Mouse (Mus musculus): ENCODE measurements around the gene Lyz2.

DNA sequence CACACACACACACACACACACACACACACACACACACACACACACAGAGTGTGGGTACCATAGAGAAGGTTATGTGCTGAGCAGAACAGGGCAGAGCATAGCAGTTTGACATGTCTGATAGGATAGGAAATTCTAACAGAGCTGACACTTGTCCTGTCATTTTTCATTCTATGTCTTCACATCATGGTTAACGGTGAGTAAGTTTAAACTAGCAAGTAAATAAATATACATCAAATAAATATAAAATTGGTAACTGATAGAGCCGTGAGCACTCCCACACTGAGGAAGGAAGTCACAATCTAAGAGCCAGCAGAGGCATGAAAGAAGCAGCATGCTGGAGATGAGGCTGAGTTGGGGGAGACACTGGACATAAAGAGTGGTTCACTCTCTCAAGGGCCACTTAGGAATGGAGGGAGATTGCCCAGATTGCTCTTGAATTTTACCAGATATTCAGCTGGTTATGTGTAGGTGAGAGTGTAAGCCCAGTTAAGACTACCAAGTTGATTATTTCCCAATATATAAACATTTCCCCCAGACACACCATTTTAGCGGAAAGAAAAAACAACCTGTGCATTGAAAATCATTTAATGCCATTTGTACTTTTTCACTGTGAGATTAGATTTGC is 5.2 kb upstream of the Lyz2 start:
- TF ChIP-seq CTCF (IDR thresholded peaks at IDR 0.05; ENCODE audit: low read depth, low read length) (no peak), POLR2A (IDR thresholded peaks at IDR 0.05; ENCODE audit: extremely low read depth, insufficient read depth, low read length) (no peak)

Measured in liver, adult 2 months (tissue).